In the genomic region with DNA sequence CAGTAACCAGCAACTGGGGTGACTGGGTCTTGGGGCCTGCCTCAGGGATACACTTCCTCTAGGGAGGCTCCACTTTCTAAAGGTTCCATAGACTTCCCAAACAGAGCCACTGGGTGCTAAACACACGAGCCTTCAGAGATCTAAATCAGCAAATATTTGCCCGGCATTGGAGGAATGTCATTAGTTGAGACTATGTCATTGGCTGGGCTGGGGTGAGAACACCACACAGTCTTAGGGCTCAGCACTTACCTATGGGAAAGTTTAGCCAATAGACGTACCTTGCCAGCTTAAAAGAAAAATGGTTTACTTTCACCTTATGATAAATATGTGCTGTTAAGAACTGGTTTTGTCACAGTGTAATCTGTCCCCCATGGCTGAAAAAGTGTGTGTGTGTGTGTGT, we compare ENCODE assay signal across 26 mouse cellular contexts. TPM values are rescaled to one million over a fixed set of nuclear protein-coding genes. Genes with fewer than 3 reads are reported as not detected.
DNase-seq lines count a peak whose midpoint lies in the region; ATAC-seq and TF ChIP-seq lines count a peak whose summit lies in the region.
"Had no signal": no experiment of that assay in that cellular context is flagged by ENCODE, and none has a peak within 500 bp of the region (broad histone marks: within the 10 kb centered on the region; RNA-seq: fewer than 3 reads in every experiment).

No protein-coding gene starts in this region.

- no peak for DNase-seq in lung, embryonic 14.5 days
- no peak for DNase-seq in lung, postnatal 14 days
- no peak for DNase-seq in embryonic facial prominence, embryonic 10.5 days (ENCODE audit: low spot score)
- no peak for DNase-seq in cerebellum, postnatal 14 days
- DNase-seq: adrenal gland, adult 8-10 months; adrenal gland, postnatal 14 days; adrenal gland, postnatal 36 days; B cell, adult 2 months; cerebellum, adult 11-12 months; cerebellum, adult 2 months; cerebellum, adult 9-10 months; cerebellum, postnatal 10 days; cerebellum, postnatal 36 days; forebrain, postnatal 0 days had no signal

- H3K27me3 ChIP-seq in lung, embryonic 14.5 days (ENCODE audit: insufficient read depth, low read length), result no peaks in the 10 kb centered on the region
- no peaks in the 10 kb centered on the region for H3K27me3 ChIP-seq in embryonic facial prominence, embryonic 10.5 days (replicated peaks; ENCODE audit: low read depth, poor library complexity, severe bottlenecking)
- H3K27me3 ChIP-seq in stomach, embryonic 14.5 days (ENCODE audit: control insufficient read depth, insufficient read depth, low read length), result no peaks in the 10 kb centered on the region
- H3K27me3 ChIP-seq in stomach, embryonic 16.5 days (ENCODE audit: control insufficient read depth, insufficient read depth, low read length), result no peaks in the 10 kb centered on the region
- H3K27me3 ChIP-seq in liver, embryonic 12.5 days (replicated peaks), result no peaks in the 10 kb centered on the region
- H3K27me3 ChIP-seq in kidney, embryonic 16.5 days (ENCODE audit: insufficient read depth, low read length), result no peaks in the 10 kb centered on the region
- H3K27me3 ChIP-seq: CH12.LX; embryonic facial prominence, embryonic 12.5 days; forebrain, embryonic 13.5 days; forebrain, embryonic 15.5 days; Patski had no signal

- 52% methylated on average over 3 of the region's 3 CpGs for WGBS in lung, embryonic 14.5 days
- WGBS in embryonic facial prominence, embryonic 10.5 days, result 74% methylated on average over 3 of the region's 3 CpGs
- WGBS in stomach, embryonic 14.5 days, result 54% methylated on average over 3 of the region's 3 CpGs
- 52% methylated on average over 3 of the region's 3 CpGs for WGBS in stomach, embryonic 16.5 days
- 42% methylated on average over 3 of the region's 3 CpGs for WGBS in liver, embryonic 12.5 days (ENCODE audit: insufficient replicate concordance)
- 68% methylated on average over 3 of the region's 3 CpGs for WGBS in kidney, embryonic 16.5 days

- 0 out of 2 replicates have a peak, but pooled peaks cover 9% of the 10 kb centered on the region for H3K4me1 ChIP-seq in lung, embryonic 14.5 days (ENCODE audit: insufficient read depth)
- peaks cover 28% of the 10 kb centered on the region for H3K4me1 ChIP-seq in embryonic facial prominence, embryonic 10.5 days
- H3K4me1 ChIP-seq in stomach, embryonic 14.5 days (ENCODE audit: control insufficient read depth, insufficient read depth, low read length), result peaks cover 3% of the 10 kb centered on the region; the same call in 1 of the 2 replicates
- H3K4me1 ChIP-seq in stomach, embryonic 16.5 days (ENCODE audit: control insufficient read depth, insufficient read depth, low read length), result no peaks in the 10 kb centered on the region; the same call in 1 of the 2 replicates
- no peaks in the 10 kb centered on the region for H3K4me1 ChIP-seq in liver, embryonic 12.5 days
- H3K4me1 ChIP-seq in kidney, embryonic 16.5 days (ENCODE audit: insufficient read depth, low read length), result no peaks in the 10 kb centered on the region

- H3K4me3 ChIP-seq in lung, embryonic 14.5 days (ENCODE audit: low read depth, low read length), result no peak overlapping the region
- no peak overlapping the region for H3K4me3 ChIP-seq in embryonic facial prominence, embryonic 10.5 days
- H3K4me3 ChIP-seq in stomach, embryonic 14.5 days (ENCODE audit: low read depth, low read length), result no peak overlapping the region
- no peak overlapping the region for H3K4me3 ChIP-seq in stomach, embryonic 16.5 days (replicated peaks; ENCODE audit: low read length)
- H3K4me3 ChIP-seq in liver, embryonic 12.5 days, result no peak overlapping the region
- H3K4me3 ChIP-seq in kidney, embryonic 16.5 days (ENCODE audit: low read length), result no peak overlapping the region
- H3K4me3 ChIP-seq: embryonic facial prominence, embryonic 12.5 days; forebrain, embryonic 13.5 days; forebrain, embryonic 15.5 days had no signal

- no peaks in the 10 kb centered on the region for H3K9me3 ChIP-seq in lung, embryonic 14.5 days (ENCODE audit: low read depth, low read length)
- H3K9me3 ChIP-seq in embryonic facial prominence, embryonic 10.5 days, result no peaks in the 10 kb centered on the region
- H3K9me3 ChIP-seq in stomach, embryonic 14.5 days (ENCODE audit: control insufficient read depth, low read depth, low read length), result no peaks in the 10 kb centered on the region
- H3K9me3 ChIP-seq in stomach, embryonic 16.5 days (replicated peaks; ENCODE audit: control insufficient read depth, low read length), result no peaks in the 10 kb centered on the region
- H3K9me3 ChIP-seq in liver, embryonic 12.5 days (replicated peaks), result no peaks in the 10 kb centered on the region
- no peaks in the 10 kb centered on the region for H3K9me3 ChIP-seq in kidney, embryonic 16.5 days (ENCODE audit: low read length)
- H3K9me3 ChIP-seq: embryonic facial prominence, embryonic 12.5 days; forebrain, embryonic 13.5 days; forebrain, embryonic 15.5 days; G1E had no signal

- no peaks in the 10 kb centered on the region for H3K36me3 ChIP-seq in lung, embryonic 14.5 days (ENCODE audit: insufficient read depth)
- H3K36me3 ChIP-seq in embryonic facial prominence, embryonic 10.5 days (replicated peaks), result no peaks in the 10 kb centered on the region
- H3K36me3 ChIP-seq in stomach, embryonic 14.5 days (ENCODE audit: control insufficient read depth, insufficient read depth, low read length), result no peaks in the 10 kb centered on the region
- H3K36me3 ChIP-seq in stomach, embryonic 16.5 days (ENCODE audit: control insufficient read depth, insufficient read depth, low read length), result no peaks in the 10 kb centered on the region
- no peaks in the 10 kb centered on the region for H3K36me3 ChIP-seq in liver, embryonic 12.5 days
- H3K36me3 ChIP-seq in kidney, embryonic 16.5 days (ENCODE audit: insufficient read depth, low read length), result no peaks in the 10 kb centered on the region
- H3K36me3 ChIP-seq: embryonic facial prominence, embryonic 12.5 days; forebrain, embryonic 15.5 days; G1E had no signal

- no peak overlapping the region for H3K27ac ChIP-seq in lung, embryonic 14.5 days (ENCODE audit: low read depth)
- H3K27ac ChIP-seq in embryonic facial prominence, embryonic 10.5 days (replicated peaks), result 0 out of 2 replicates have a peak overlapping the region, but pooled peaks have one; percentile 30
- H3K27ac ChIP-seq in stomach, embryonic 14.5 days (ENCODE audit: low read length), result no peak overlapping the region
- no peak overlapping the region for H3K27ac ChIP-seq in stomach, embryonic 16.5 days (ENCODE audit: low read length)
- H3K27ac ChIP-seq in liver, embryonic 12.5 days, result no peak overlapping the region
- no peak overlapping the region for H3K27ac ChIP-seq in kidney, embryonic 16.5 days (ENCODE audit: low read length)
- H3K27ac ChIP-seq: embryonic facial prominence, embryonic 12.5 days; forebrain, embryonic 13.5 days; forebrain, embryonic 15.5 days had no signal

- ATAC-seq in lung, embryonic 14.5 days (ENCODE audit: insufficient read depth), result peak; percentile 45; the same call in 1 of the 2 replicates
- ATAC-seq in stomach, embryonic 14.5 days (ENCODE audit: insufficient number of reproducible peaks, insufficient read depth, low FRiP score, low read depth), result peak; percentile 87
- ATAC-seq in stomach, embryonic 16.5 days (ENCODE audit: insufficient read depth, low FRiP score), result peak; percentile 90; the same call in 1 of the 2 replicates
- ATAC-seq in liver, embryonic 12.5 days, result no peak
- no peak for ATAC-seq in kidney, embryonic 16.5 days (ENCODE audit: low FRiP score, low TSS enrichment)
- ATAC-seq: activated CD4-positive, CD25-positive, alpha-beta regulatory T cell, adult 4 months; CD4-positive, CD25-positive, alpha-beta regulatory T cell, adult 4 months; forebrain, embryonic 13.5 days; forebrain, embryonic 15.5 days; forebrain, postnatal 0 days; Patski had no signal

- TF ChIP-seq CTCF in lung, embryonic 14.5 days (IDR thresholded peaks at IDR 0.05; ENCODE audit: low read depth), result no peak

- no peak overlapping the region for H3K9ac ChIP-seq in lung, embryonic 14.5 days
- no peak overlapping the region for H3K9ac ChIP-seq in stomach, embryonic 14.5 days (replicated peaks; ENCODE audit: low read depth, low read length)
- no peak overlapping the region for H3K9ac ChIP-seq in stomach, embryonic 16.5 days (ENCODE audit: low read length)
- no peak overlapping the region for H3K9ac ChIP-seq in liver, embryonic 12.5 days
- no peak overlapping the region for H3K9ac ChIP-seq in kidney, embryonic 16.5 days (replicated peaks; ENCODE audit: low read length)
- H3K9ac ChIP-seq: embryonic facial prominence, embryonic 12.5 days; forebrain, embryonic 13.5 days; forebrain, embryonic 15.5 days; forebrain, postnatal 0 days had no signal

- H3K4me2 ChIP-seq in lung, embryonic 14.5 days, result no peak overlapping the region
- H3K4me2 ChIP-seq in stomach, embryonic 14.5 days (replicated peaks; ENCODE audit: low read depth, low read length), result no peak overlapping the region
- no peak overlapping the region for H3K4me2 ChIP-seq in stomach, embryonic 16.5 days (ENCODE audit: low read depth, low read length)
- no peak overlapping the region for H3K4me2 ChIP-seq in liver, embryonic 12.5 days
- no peak overlapping the region for H3K4me2 ChIP-seq in kidney, embryonic 16.5 days (replicated peaks; ENCODE audit: low read depth, low read length)
- H3K4me2 ChIP-seq: embryonic facial prominence, embryonic 12.5 days; forebrain, embryonic 13.5 days; forebrain, embryonic 15.5 days had no signal

RNA-seq across cellular contexts. Expression of gene Ptx3, which starts 55.1 kb away (rescaled TPM):
- 1.8 and 2.0 TPM in 2 replicates for polyA plus RNA-seq in lung, embryonic 14.5 days (2014; fragmentation: Nextera tagmentation; extraction: Ambion mirVana)
- polyA plus RNA-seq in embryonic facial prominence, embryonic 10.5 days (2016; fragmentation: Nextera tagmentation; extraction: Ambion mirVana), result 13.6 TPM in 2 replicates
- polyA plus RNA-seq in stomach, embryonic 14.5 days (2014; fragmentation: Nextera tagmentation; extraction: Ambion mirVana), result 4.3 and 7.0 TPM in 2 replicates
- 1.7 and 2.1 TPM in 2 replicates for polyA plus RNA-seq in stomach, embryonic 16.5 days (2015; fragmentation: Nextera tagmentation; extraction: Ambion mirVana)
- 0.44 and 0.69 TPM in 2 replicates for polyA plus RNA-seq in liver, embryonic 12.5 days (2016; fragmentation: Nextera tagmentation; extraction: Ambion mirVana)
- 11.5 and 12.5 TPM in 2 replicates for polyA plus RNA-seq in kidney, embryonic 16.5 days (2015; fragmentation: Nextera tagmentation; extraction: Ambion mirVana)
- polyA plus RNA-seq: activated CD4-positive, CD25-positive, alpha-beta regulatory T cell, adult 4 months; CD4-positive, CD25-positive, alpha-beta regulatory T cell, adult 4 months; G1E had no signal

Comparison
In these comparisons a context has a peak if more than half of its experiments do, and no peak if none do; other contexts are left out.
1. ATAC-seq: peak in lung, embryonic 14.5 days (single experiment), stomach, embryonic 14.5 days (single experiment) and stomach, embryonic 16.5 days (single experiment); none in liver, embryonic 12.5 days (single experiment) and kidney, embryonic 16.5 days (single experiment).